Mouse (Mus musculus): Measurements from ENCODE around the gene Lmo7. TPM values are rescaled to one million over a fixed set of nuclear protein-coding genes. Genes with fewer than 3 reads are reported as not detected.

Gene Lmo7
- total RNA-seq (2021), result 100 to 1,000 TPM; 395 to 436 TPM

DNA sequence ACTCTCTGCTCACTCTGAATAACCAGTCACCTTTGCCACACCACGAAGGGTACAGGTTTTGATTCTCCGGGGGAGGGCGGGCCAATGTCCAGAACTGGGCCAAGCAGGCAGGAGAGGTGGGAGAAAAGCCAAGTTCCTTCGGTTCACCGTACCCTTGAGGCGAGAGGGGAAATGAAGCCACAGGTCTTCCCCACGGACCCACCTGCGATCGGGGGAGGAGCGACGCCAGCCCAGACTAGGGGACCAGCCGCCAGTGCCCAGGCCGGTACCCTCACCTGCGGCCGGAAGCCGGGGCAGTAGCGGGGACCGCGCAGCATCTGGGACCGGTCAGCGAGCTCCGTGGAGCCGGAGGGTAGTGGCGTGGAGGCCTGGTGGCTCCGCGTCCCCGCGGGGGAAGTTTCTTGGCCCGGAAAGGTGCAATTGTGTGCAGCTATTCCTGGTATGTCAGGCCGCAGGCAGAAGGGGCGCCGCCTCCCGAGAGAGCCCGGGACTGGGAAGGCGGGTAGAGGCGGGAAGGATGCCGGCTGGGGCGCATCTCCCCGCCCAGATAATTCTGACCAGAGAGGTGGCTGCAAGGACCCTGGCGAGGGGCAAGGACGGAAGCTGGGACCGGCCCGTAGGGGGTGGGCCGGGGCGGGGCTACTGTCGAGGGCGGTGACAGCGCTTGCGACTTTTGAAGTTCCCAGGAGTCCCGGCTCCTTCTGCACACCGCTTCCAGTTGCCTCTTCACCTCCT is at the start of gene Lmo7, which contains the start of gene Gm9922:
TSS of gene Lmo7 (plus strand) at position 721 of the 735 bp plus-strand sequence.
TSS of gene Gm9922 (minus strand) at position 578 of the 735 bp plus-strand sequence.
- intact Hi-C loops (cut with DNase I), result no loop called here
- DNase-seq, result peak; percentile 75

DNA sequence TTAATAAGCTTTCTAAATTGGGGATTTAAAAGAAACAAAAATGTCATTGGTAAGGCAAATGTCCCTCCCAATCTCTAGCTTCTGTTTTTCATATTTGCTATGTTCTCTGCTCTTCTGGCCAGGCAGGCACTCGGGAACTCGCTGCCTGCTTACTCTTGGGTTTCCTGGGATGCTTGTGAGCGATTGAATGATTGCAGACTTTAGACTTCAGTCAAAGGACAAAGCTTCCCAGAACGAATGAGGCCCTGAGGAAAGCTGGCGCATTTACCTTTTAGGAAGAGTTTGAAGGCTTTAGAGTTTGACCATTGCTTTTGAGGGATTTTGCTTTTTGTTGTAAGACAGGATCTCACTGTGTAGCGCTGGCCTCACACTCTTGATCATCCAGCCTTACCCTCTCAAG is 42.1 kb upstream of the Lmo7 start:
- intact Hi-C loops (cut with DNase I), result no loop called here
- no peak for DNase-seq

DNA sequence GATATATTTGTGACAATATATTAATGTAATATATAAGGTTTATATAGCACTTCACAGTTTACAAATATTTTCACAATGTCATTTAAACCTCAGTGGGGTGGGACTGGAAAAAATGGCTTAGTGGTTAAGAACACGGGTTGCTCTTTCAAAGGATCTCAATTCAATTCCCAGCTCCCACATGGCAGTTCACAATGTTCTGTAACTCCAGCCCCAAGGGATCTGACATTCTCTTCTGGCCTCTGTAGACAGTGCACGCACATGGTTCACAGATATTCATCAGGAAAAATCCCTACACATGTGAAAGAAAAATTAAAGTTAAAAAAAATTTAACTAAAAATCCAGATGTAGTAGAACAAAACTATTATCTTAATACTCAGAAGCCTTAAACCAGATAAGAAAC is 41.4 kb upstream of the Lmo7 start:
- intact Hi-C loops (cut with DNase I), result no loop called here
- DNase-seq, result no peak

DNA sequence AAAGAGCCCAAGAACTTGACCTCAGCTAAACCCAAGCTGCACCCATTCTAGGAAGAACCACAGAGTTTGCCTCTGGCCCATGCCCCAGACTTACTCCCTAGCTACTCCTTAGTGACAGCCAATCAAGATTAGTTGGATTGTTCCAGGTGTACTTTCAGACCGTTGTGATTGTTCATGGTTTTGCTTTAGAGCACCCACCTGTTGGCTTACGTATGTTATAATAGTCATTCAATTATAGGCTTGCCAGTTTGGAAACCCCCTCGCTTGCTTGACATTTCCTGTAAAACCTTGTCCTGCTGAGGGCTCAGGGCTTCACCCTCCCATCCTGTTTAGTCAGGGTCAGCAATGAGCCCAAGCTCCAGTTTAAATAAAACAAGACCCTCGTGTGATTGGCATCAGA is 25.3 kb upstream of the Lmo7 start:
- no peak for DNase-seq
- intact Hi-C loops (cut with DNase I), result no loop called here

DNA sequence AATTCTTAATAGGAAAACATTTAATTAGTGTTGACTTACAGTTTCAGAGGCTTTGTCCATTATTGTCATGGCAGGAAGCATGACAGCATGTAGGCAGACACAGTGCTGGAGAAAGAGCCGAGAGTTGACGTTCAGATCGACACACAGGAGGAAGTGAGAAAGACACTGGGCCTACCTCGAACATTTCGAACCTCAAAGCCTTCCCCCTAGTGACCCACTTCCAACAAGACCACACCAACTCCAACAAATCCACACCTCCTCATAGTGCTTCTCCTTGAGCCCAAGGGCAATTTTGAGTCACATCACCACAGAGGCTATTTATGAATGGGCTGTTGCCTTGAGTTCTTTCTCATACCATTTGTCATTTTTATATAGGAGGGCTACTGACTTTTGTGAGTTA is 22.7 kb upstream of the Lmo7 start:
- intact Hi-C loops (cut with DNase I), result no loop called here
- DNase-seq, result no peak

DNA sequence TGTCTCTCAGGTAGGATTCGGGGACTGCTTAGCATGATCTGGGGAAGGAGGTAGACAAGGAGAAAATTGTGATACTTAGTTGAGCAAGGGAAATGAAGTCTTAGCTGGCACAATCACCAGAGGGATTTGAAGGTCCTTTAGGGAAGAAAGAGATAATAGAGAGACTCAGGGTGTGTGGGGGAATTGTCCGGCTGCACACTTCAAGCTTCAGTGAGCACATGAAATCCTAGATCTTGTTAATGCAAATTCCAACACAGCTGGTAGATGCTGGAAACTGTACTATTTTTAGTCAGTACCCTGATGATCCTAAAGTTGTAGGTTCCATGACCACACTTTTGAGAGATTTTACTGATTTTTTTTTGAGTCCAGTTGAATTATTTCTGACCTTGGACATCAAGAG is 15.3 kb upstream of the Lmo7 start:
- no peak for DNase-seq
- intact Hi-C loops (cut with DNase I), result no loop called here

DNA sequence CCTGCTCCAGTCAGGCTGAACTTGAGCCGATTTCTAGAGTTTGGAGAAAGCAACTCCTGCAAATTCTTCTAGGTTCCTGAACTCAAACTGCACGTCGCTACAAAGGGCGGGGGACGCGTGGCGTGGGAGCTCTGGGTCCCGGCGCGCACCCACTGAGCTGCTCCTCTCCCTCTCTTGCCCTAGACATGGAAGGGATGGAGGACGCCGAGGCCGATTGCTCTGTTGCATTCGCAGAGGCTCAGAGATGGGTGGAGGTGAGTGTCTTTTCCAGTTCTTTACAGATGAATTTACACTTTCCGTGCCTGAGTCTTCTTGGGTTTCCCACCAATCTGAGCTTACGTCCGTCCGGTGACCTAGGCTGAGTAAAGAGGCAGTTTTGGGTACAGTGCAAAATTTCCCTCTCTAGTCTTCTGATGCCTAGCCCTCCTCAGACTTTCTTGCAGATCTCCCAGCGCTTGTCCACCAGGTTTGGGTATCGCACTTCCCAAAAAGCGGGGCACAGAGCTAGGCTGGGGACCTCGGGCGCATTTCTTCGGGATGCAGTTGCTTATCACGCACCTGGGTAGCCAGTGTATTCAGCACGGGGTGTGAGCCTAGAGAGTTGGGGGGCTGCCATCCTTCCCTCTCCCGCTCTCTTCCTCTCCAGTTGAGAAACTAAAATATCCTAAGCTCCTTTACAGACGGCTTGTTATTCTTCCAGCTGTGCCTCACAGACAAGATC is 375 bp downstream of the Lmo7 start:
- no peak for DNase-seq
- intact Hi-C loops (cut with DNase I), result no loop called here

DNA sequence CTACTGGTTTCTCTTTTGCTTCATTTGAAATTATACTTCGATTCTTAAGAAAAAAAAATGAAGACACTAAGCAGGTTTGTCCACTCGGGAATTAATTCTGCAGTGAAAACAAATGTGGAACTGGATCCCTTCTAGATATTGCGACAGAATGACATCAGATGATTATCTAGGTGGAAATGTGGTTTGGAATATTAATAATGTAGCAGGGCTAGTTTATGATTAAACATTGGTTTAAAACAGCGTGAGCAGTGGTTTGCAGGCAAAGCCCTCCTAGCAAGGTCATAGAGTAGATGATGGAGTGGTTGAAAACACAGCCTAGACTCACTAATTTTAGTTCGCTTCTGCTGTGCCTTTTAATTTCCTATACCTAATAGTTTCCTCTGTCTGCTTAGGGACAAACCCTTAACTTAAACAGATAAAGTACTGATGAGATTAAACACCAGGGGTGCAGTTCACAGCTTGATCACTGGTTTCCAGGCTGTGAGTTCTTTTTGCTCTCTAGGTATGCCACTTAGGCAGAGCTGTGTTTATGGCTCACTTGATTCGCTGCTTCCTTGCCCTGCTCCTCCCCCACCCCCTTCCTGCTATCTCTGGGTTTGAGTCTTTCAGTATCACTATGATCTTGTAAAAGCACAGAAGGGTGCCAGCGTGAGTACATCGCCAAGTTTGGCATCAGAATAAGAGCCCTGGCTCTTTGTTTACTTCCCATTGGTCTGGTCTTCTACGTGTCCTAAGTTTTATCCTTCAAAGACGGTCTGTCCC is 4.0 kb downstream of the Lmo7 start:
- intact Hi-C loops (cut with DNase I), result no loop called here
- DNase-seq, result no peak

DNA sequence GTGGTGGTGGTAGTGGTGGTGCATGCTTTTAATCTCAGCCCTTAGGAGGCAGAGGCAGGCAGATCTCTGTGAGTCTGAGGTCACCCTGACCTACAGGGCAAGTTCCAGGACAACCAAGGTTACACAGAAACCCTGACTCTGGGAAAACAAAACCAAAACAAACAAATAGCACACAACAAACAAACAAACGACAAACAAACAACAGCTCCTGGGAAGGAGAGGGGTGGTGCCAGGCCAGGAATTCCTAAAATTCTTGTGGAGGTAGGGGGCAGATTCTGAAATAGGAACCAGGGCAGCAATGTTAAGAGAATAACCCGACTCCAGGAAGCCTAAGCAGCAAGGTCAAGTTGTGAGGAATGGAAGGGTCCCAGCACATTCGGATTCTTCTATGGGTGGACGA is 7.7 kb downstream of the Lmo7 start:
- intact Hi-C loops (cut with DNase I), result no loop called here
- no peak for DNase-seq

DNA sequence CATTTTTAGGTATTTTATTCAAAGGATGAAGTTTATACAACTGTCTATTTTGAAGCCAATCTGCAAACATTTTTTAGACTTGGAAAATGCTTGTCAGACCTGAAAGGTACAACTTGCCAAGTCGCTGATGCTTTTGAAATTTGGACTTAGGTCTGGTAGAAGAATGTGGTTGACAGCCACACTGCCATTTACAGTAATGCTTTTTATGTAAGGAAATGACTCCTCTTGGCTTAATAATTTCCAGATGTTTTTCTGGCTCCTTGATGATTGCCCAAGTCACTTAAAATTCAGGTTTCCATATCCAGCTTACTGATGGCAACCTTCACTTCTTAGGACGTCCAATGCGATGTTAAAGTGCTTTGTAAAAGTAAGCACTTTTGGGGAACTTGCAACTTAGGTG is 16.9 kb downstream of the Lmo7 start:
- no peak for DNase-seq
- intact Hi-C loops (cut with DNase I), result no loop called here

DNA sequence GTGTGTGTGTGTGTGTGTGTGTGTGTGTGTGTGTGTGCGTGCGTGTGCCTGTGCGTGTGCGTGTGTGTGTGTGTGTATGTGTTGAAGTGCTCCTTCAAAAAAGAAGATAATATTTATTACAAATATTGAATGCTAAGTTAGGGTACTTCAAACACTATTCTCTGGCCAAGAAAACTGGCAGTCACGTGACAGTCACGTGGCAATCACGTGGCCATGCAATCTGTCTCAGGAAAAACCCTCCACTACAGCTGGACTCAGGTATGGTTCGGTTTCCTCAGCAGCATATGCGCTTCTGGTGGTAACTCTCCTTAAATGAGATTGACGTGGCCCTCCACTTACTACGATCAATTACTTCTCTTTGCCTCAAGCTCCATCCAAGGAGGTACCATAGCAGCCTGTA is 18.1 kb downstream of the Lmo7 start:
- no peak for DNase-seq
- intact Hi-C loops (cut with DNase I), result no loop called here

DNA sequence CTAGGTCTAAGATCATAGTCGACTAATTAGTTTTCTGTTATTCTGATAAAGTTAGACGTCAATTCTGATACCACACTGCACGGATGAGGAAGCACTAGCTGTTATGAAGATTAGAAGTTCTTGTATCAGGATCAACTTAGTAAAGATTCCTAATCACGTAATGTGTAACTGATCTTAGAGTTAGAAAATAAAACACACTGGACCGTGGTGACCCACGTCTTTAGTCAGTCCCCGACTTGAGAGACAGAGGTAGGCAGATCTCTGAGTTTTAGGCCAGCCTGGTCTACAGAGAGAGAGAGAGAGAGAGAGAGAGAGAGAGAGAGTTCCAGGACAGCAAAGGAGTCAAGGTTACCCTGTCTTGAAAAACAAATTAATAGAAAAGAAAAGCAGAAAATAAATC is 18.7 kb downstream of the Lmo7 start:
- intact Hi-C loops (cut with DNase I), result no loop called here
- DNase-seq, result no peak

DNA sequence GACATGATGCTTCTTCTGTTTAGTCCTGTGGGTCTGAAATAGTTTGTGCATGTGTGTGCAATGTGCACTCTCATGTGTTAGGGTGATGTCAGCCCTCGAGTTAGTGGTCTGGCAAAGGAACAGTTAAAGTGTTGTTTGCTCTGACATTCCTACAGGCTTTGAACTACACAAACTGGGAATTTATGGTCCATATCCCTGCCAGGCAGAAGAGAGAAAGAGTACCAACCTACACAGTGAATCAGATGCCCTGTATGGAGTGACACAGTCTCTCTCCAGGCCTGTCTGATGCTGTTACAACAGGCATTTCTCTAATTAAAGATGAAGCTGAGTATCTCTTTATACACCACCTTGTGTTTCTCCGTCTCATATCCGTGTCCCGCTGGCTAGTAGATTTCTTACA is 21.2 kb downstream of the Lmo7 start:
- intact Hi-C loops (cut with DNase I), result no loop called here
- no peak for DNase-seq

DNA sequence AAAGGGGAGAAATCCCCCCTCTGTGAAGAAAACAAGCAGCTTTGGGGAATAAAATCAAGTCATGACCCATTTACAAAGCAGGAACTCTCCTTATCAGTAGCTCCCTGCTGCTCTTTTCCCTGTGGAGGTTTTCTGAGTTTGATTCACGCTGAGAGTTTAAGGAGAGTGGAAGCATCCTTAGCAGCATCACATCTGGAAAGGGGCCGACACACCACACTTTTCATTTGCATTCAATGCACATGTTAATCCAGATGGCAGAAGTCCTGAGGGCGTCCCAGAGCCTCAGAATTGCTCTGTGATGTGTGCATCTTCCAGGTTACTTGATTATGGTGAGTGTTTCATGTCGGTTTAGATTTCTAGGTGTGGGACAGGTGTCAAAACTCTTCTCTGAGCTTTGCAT is 25.7 kb downstream of the Lmo7 start:
- intact Hi-C loops (cut with DNase I), result no loop called here

DNA sequence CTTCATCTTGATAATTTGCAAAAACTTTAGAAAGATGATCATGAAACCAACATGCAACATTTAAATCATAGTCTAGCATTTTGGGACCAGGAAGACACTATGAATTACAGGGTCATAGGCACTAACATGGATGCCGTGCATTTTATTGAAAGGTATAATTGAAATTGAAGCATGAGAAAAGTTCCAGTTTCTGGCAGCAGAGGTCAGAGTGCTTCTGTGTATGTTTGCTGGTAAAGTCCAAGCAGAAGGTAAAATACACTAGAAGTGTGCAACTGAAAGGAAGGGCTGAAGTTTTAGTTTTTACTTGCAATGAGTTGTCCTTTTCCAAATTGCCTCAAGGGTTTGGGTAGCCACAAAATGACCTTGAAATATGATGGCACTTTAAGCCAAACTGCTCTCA is 32.5 kb downstream of the Lmo7 start:
- intact Hi-C loops (cut with DNase I), result no loop called here

More for the DNA sequence above, 25.7 kb downstream of the Lmo7 start:
- no peak for DNase-seq

DNA sequence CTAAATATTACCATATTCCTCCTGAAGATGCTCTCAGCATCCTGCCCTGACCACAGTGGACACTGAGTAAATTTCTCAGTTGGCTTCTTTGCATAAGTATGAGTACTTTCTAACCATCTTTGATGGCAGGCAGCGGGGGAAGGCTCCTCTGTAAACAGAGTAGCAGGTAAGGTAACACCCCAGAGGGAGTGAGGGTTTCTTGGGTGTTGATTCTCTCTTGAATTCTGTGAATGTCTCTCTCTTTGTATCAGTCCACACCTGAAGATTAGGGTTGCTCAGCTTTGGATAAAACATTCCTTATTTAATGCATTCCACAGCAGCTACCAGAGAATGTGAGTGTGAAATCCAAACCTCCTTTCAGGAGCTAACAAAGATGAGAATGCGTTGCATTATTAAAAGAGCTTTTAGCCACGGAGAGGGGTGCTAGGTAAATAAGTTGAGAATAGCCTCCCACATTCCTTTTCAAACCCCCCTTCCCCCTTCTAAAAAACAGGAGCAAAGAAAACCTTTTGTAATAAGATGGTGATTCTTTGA is 34.1 kb downstream of the Lmo7 start:
- intact Hi-C loops (cut with DNase I), result no loop called here
- no peak for DNase-seq

More for the DNA sequence above, 32.5 kb downstream of the Lmo7 start:
- DNase-seq, result peak in 1 of 2 experiments; percentile 18

DNA sequence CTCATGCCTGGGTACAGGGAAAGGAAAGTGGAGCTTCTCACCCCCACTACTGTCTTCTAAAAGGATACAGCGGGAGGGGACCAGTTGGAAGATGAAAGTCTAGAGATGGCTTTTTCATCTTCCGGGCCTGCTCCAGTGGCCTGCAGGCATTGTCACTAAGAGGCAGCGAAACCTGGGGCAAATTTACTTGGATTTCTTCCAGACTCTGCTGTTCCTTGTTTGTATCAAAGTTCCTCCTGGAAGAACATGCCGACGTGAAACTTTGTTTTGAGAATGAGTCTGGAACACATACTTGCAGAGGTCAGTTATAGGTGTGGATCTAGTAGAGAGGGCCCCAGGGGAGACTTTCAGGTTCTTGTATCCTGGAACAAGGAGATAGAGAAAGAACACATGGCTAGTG is 41.6 kb downstream of the Lmo7 start:
- no peak for DNase-seq
- intact Hi-C loops (cut with DNase I), result loop anchor here (5.0 kb wide), 1 partner anchor 741 kb away; no protein-coding TSS in a partner anchor

DNA sequence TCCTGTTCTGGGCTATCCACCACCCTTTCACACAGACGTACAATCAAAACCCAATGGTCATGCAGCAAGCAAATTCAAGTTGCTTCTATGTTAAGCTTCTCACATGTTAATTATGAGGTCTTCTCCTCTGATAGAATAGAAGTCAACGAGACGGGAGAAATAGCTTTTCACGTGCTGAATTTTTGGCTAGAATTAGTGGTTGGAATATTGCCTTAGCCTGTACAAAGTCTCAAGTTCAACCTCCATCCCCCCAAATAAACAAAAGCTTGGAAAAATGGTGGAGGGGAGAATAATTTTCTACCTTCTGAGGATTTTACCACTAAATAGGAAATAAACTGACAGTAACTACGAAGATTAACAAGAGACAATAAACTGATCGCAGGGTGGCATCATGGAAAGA is 42.0 kb downstream of the Lmo7 start:
- no peak for DNase-seq
- intact Hi-C loops (cut with DNase I), result loop anchor here (5.0 kb wide), 1 partner anchor 741 kb away; no protein-coding TSS in a partner anchor

DNA sequence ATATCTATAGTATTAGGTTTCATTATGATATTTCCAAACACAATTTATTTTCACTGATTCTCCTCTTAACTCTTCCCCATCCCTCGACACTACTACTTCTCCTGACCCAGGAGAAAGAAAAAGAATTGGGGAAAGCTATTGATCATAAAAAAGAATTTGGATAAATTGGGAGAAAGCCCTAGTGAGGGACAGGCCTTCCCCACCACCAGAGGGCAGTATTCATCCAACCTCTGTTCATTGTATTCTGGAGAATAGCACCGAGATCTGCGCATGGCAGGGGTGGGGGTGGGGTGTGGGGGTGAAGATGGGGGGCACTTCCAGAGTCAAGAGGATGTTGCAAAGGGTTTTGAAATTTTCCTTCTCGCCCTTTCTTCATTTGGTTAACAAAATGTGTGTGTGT is 44.9 kb downstream of the Lmo7 start:
- intact Hi-C loops (cut with DNase I), result loop anchor here (5.0 kb wide), 1 partner anchor 738 kb away; no protein-coding TSS in a partner anchor
- peak; percentile 24 to 69 for DNase-seq

DNA sequence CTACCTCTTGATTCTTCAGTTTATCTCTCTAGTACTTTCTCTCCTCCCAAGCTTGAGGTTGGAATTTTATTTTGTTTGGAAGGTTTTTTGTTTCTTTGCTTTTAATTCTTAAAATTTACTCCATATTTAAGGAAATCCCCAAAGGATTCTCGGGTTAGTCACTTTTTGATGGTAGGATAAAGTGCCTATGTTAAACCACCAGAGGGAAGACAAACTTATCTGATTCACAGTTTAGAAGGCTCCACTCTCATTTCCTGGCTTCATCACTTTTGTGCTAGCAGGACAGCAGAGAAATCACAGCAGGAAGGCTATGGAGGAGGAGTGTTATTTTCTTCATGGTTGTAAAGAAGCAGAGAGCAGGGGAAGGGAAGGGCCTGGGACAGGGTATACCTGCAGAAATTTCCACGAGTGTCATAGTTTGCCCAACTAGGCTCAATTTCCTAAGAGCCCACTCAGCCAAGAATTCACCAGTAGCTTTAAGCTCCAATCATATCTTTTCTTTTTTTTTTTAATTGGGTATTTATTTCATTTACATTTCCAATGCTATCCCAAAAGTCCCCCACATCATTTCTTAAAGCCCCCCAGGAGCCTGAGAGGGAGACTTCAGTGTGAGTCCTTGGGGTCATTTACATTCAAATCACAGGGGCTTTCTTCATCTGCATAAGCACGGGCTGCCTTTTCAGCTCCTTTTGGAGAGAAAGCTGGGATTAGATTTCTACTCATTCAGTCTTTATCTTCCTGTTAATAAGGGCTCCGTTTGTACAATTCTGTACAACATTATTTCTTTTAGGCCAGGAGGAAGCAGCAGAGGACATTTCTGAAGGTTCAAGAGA is 46.8 kb downstream of the Lmo7 start:
- DNase-seq, result no peak
- intact Hi-C loops (cut with DNase I), result no loop called here
